Mouse (Mus musculus): ENCODE measurements around the gene Tuft1.
"Not testable (repeated sequence)": the region's sequence is repeated elsewhere in the genome, so short reads cannot be mapped to it uniquely, and the experiment has no call there.

Gene Tuft1

DNA sequence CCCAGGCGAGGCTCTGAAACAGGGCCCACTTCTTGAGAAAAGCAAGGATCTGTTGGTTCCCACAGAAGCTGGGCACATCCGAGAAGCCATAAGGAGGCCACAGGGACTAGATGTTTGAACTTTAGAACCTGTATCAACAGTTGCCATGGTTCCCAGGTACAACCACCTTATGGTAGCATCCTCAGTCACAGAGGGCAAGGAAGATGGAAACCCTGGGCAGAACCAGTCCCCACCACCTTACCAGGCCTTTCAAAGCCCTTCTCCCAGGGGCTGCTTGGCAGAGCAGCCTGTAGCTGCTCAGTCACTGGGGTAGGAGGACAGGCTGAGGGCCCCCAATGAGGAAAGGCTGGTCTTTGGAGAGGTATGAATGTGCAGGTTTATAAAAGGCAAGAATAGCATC, 2.2 kb upstream of the Tuft1 start:
- not testable (repeated sequence) for DNase-seq (ENCODE audit: extremely low read depth, low read depth)

DNA sequence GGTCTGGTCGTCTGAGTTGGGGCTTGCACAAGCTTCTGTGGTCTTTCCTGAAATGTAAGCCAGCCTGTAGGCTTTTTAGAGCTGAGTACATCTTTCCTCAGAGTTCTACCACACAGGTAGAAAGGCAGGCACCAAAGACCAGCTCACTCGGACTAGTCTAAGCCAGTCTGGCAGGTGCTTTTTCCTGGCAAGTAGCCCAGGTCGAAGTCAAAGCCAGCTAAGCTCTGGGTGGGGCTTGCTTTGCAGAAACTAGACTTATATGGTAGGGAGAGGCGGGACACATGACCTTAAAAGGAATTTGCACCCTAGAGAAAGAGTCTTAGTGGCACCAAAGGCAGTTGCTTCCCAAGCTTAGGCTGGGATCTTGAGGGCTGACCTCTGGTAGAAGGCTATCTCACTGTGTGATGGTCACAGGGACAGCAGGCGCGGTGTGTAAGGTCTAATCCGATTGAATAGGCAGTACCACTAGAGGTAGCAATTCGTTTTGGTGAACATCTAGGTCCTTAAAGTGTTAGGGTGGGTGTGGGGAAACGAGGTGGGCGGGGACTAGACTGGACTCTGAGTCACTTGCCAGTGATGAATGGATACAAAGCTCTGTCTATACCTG, 573 bp upstream of the Tuft1 start:
- peak; percentile 85 for DNase-seq (ENCODE audit: extremely low read depth, low read depth)

- DNase-seq (ENCODE audit: extremely low read depth, low read depth): not testable (repeated sequence)
Measured at GRCm38 (mm10) chr3:94657852-94658739, 576 bp downstream of the Tuft1 start.

DNA sequence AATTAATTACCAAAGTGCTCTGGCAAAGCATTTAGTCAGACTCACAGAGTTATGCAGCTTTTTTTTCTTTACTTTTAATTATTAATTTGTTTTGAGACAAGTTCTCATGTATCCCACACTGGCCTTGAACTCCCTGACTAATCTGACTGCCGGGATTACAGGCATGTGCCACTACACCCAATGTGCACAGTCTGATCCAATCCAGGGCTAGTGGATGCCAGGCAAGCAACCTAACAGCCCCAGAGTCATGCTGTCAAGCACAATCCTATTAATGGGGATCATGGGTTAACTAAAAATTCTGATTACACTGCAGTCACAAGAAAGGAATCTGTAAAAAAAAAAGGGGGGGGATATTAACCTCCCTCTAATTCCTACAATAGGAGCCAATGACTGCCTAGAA, 4.7 kb downstream of the Tuft1 start:
- not testable (repeated sequence) for DNase-seq (ENCODE audit: extremely low read depth, low read depth)

- no peak for DNase-seq (ENCODE audit: extremely low read depth, low read depth)
Measured at GRCm38 (mm10) chr3:94650409-94650808, 8.3 kb downstream of the Tuft1 start.

GRCm38 (mm10) chr3:94648755-94649590, 9.7 kb downstream of the Tuft1 start:
- peak; percentile 46 for DNase-seq (ENCODE audit: extremely low read depth, low read depth)

DNA sequence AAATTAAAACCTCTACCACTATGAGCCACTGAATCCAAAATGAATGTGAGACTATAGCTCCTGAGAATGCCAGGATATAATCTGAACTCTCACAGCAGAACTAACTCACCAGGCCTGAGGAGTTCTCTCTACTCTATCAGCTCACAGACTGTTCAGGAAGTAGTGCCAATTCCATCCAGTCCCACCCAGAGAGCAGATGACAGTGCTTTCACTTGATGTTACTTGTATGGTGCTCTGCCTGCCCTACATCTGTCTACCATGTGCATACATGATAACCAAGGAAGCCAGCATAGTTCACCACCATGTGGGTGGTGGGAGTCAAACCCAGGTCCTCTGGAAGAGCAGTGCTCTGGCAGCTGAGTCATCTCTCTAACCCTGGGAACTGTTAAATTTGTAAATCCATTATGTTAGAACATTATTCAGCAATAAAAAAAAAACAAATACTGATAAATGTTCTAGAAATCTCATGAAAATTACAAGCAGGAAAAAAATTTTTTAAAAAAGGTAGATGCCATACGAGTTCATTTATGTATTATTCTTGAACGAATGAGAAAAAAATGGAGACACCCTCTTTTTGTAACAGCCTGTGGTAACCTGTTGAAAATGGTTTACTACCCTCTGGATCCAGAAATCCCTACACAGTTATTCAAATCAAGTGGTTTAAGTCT, 16.0 kb downstream of the Tuft1 start, which contains the start of gene Gm10972:
Gene Gm10972, plus strand, starts transcription at position 618 of the 668 bp plus-strand sequence.
- DNase-seq (ENCODE audit: extremely low read depth, low read depth): not testable (repeated sequence)

DNA sequence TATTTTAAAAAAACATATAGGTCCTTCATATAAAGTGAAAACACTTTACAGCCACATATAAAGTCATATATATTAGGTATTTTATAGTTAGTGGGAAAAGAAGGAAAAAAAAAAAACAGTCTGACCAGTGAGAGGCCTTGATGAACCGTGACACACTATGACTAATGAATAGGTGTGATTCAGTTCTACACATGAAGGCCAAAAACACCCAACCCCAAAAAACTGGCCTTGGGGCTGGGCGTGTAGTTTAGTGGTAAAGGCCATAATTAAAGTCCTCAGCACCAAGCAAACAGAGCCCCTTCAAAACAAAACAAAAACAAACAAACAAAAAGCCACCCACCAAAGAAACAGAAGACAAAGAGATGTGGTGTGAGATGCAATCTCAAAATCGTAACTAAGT, 28.8 kb downstream of the Tuft1 start:
- no peak for DNase-seq (ENCODE audit: extremely low read depth, low read depth)

GRCm38 (mm10) chr3:94628712-94629111, 30.0 kb downstream of the Tuft1 start:
- no peak for DNase-seq (ENCODE audit: extremely low read depth, low read depth)

- DNase-seq (ENCODE audit: extremely low read depth, low read depth): no peak
Measured at GRCm38 (mm10) chr3:94624281-94624680, 34.4 kb downstream of the Tuft1 start.

GRCm38 (mm10) chr3:94622550-94622949, 36.1 kb downstream of the Tuft1 start:
- DNase-seq (ENCODE audit: extremely low read depth, low read depth): no peak

GRCm38 (mm10) chr3:94621740-94622507, 36.7 kb downstream of the Tuft1 start:
- DNase-seq (ENCODE audit: extremely low read depth, low read depth): no peak

- DNase-seq (ENCODE audit: extremely low read depth, low read depth): peak; percentile 66
Measured at GRCm38 (mm10) chr3:94616717-94617116, 42.0 kb downstream of the Tuft1 start.

DNA sequence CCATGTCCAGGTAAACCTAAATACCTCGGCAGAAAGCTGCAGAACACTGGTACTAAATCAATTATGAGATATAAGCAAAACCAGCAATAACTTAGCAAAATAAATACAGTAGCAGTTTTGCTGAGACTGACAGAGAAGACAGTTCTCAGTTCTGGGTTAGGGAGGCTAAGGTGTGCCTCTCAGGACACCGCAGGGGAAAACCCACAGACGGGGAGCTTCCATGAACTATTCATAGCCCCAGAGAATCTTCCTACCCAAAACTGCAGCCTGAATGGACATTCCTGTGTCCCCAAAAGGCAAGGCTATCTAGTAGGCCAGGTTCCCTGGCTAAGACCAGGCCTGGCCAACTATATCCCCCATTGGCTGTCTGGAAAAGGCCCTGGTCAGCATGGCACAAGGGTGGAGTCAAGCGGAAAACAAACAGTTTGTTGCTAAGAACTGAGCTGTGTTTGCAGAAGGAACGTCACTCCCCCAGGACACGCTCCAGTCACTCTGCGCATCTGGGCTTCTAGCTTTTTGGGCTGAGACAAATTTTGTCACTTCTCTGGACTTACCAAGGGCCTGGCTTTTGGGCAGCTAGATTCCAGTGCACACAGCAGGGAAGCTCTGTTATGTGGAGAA, 45.3 kb downstream of the Tuft1 start:
- DNase-seq (ENCODE audit: extremely low read depth, low read depth): no peak

GRCm38 (mm10) chr3:94612274-94612673, 46.4 kb downstream of the Tuft1 start:
- no peak for DNase-seq (ENCODE audit: extremely low read depth, low read depth)

DNA sequence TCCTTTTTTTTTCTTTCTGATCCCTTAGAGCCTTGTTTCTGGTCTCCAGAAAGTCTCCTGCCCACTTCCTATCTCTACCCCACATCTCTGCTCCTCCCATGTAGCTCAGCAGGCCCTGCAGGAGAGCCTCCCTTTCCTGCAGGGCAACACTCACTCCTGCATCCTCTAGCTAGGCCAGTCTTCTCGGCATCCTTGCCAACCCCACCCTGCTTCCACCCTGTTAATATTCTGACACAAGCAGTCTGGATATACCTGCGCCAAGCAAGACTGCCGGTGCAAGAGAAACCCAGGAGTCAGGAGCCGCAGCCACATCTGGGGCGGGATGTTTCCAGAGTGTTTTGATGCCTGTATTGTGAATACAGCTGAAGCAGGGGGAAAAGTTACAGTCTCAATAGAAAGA, 46.8 kb downstream of the Tuft1 start:
- DNase-seq (ENCODE audit: extremely low read depth, low read depth): no peak

- DNase-seq (ENCODE audit: extremely low read depth, low read depth): no peak
Measured at GRCm38 (mm10) chr3:94611343-94611742, 47.3 kb downstream of the Tuft1 start.

DNA sequence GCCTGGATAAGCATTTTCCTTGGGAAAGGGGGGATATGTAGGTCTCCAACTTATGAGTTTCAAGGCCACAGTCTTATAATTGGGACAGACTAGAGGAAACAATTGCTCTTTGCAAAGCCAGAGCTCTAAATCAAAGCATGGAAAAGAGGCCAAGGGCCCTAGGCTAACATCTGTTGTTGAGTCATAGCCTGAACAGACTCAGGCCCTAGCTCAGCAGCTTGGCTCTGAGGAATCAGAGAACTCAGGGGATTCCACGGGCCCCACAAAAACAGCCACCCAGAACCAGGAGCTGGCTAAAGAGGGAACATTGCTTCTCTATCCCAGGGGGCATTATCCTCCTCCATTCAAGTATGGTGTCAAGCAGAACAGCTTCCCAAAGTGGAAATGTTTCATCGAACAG, 48.1 kb downstream of the Tuft1 start:
- no peak for DNase-seq (ENCODE audit: extremely low read depth, low read depth)

- no peak for DNase-seq (ENCODE audit: extremely low read depth, low read depth)
Measured at GRCm38 (mm10) chr3:94609621-94610020, 49.1 kb downstream of the Tuft1 start.

DNA sequence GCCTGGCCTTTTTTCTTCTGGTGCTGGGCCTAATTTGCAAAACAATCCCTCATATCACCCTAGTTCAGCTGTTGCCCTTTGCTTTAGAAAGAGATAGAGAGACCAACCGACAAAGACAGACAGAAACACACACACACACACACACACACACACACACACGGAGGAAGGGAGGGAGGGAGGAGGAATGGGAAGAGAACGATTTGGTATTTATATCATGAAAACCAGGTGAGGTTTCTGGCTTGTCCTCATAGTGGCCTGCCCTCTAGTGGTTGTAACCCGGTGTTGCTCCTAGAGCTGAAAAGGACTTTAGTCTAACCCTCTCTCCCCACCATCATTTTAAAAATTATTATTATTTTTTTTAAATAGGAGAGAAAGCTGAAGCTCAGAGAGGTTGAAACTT, 56.7 kb downstream of the Tuft1 start:
- DNase-seq (ENCODE audit: extremely low read depth, low read depth): peak; percentile 49
